Mouse (Mus musculus) testis, adult 2 months (tissue): ENCODE data around the gene Entpd1. TPM values are rescaled to one million over a fixed set of nuclear protein-coding genes. Genes with fewer than 3 reads are reported as not detected.

Source experiments
- H3K27ac ChIP-seq: fragments of 200-500 bp; 2 replicates; pipeline ENCODE4 v1.5.1; 2012; ENCODE audit warnings: low read depth, low read length; ENCODE audit not compliant: control insufficient read depth, insufficient read depth
- H3K27me3 ChIP-seq: fragments of 200-500 bp; 2 replicates; pipeline ENCODE4 v1.6.1; 2012; ENCODE audit warnings: mild to moderate bottlenecking, low read length, moderate library complexity; ENCODE audit not compliant: control insufficient read depth, insufficient read depth
- H3K36me3 ChIP-seq: fragments of 200-500 bp; 2 replicates; pipeline ENCODE4 v1.6.1; 2012; ENCODE audit warnings: mild to moderate bottlenecking, low read length; ENCODE audit not compliant: control insufficient read depth, insufficient read depth
- H3K4me1 ChIP-seq: fragments of 200-500 bp; 2 replicates; pipeline ENCODE4 v1.6.1; 2012; ENCODE audit warnings: low read length; ENCODE audit not compliant: control insufficient read depth, insufficient read depth
- H3K4me3 ChIP-seq: fragments of 200-500 bp; 2 replicates; pipeline ENCODE4 v1.5.1; 2012; ENCODE audit warnings: low read depth, mild to moderate bottlenecking, low read length, moderate library complexity, mixed read lengths; ENCODE audit not compliant: control insufficient read depth
- CTCF ChIP-seq: fragments of 200-500 bp; IDR thresholded peaks from 2 replicates; pipeline ENCODE4 v1.5.1; 2012; ENCODE audit warnings: low read depth, mild to moderate bottlenecking, inconsistent platforms, low read length, moderate library complexity; ENCODE audit not compliant: control insufficient read depth, insufficient read depth, insufficient replicate concordance
- POLR2A ChIP-seq: fragments of 200-500 bp; IDR thresholded peaks from 2 replicates; pipeline ENCODE4 v1.6.1; 2012; ENCODE audit warnings: low read depth, mild to moderate bottlenecking, inconsistent platforms, low read length, moderate library complexity; ENCODE audit not compliant: control insufficient read depth
- polyA plus RNA-seq: library from polyadenylated mRNA; depleted of rRNA; stranded (reverse); fragments of >200 nt; gene quantifications from 2 replicates; pipeline ENCODE4 v1.2.3, GENCODE M21; 2012

Entpd1 gene
- polyA plus RNA-seq, 1 experiment: 41.4 TPM

- H3K4me3 ChIP-seq: no peak overlapping the region
- TF ChIP-seq CTCF: no peak
- TF ChIP-seq POLR2A: no peak
- peak overlapping the region; percentile 78 for H3K27ac ChIP-seq
- H3K36me3 ChIP-seq: no peaks in the 10 kb centered on the region
- peaks cover 4% of the 10 kb centered on the region; the same call in 1 of the 2 replicates for H3K4me1 ChIP-seq
- H3K27me3 ChIP-seq: no peaks in the 10 kb centered on the region
Observed at GRCm38 (mm10) chr19:40716981-40717380, 104.8 kb downstream of the Entpd1 start.

DNA sequence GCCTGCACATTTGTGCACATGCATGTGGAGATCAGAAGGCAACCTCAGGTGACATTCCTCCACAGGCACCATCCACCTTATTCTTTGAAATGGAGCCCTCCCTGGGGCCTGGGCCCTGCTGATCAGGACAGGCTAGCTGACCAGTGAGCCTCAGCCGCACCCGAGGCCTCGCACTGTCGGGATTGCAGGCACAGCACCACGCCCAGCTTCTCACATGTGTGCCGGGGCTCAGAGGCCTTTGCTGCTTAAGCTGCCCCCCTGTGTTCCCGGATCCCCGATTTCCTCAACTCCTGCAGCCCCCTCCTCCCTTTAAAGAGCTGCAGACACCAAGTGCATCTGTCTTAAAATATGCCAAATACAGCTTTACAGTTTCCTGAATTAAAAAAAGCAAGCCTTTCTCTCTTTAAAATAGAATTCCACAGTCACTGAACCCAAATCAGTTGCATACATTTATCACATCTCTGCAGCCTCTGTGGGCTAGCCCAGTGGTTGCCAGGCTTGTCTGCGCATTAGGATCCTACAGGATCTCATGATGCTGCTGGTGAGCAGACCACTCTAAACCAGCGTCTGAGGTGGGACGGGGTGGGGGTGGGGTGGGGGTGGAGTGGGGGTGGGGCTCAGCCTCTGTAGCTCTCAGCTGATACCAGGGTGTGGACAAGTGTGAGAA, 107.4 kb downstream of the Entpd1 start:
- no peaks in the 10 kb centered on the region for H3K27me3 ChIP-seq
- no peak overlapping the region for H3K27ac ChIP-seq
- H3K4me1 ChIP-seq: peaks cover 4% of the 10 kb centered on the region; the same call in 1 of the 2 replicates
- no peak overlapping the region for H3K4me3 ChIP-seq
- TF ChIP-seq POLR2A: no peak
- TF ChIP-seq CTCF: no peak
- no peaks in the 10 kb centered on the region for H3K36me3 ChIP-seq

GRCm38 (mm10) chr19:40720381-40720780, 108.2 kb downstream of the Entpd1 start:
- Histone ChIP-seq H3K4me3 (no peak overlapping the region), H3K4me1 (peaks cover 4% of the 10 kb centered on the region; the same call in 1 of the 2 replicates), H3K27me3 (no peaks in the 10 kb centered on the region), H3K36me3 (no peaks in the 10 kb centered on the region), H3K27ac (no peak overlapping the region)
- TF ChIP-seq POLR2A (no peak), CTCF (no peak)

GRCm38 (mm10) chr19:40722137-40723038, 110.2 kb downstream of the Entpd1 start:
- no peaks in the 10 kb centered on the region for H3K27me3 ChIP-seq
- no peaks in the 10 kb centered on the region for H3K36me3 ChIP-seq
- H3K27ac ChIP-seq: no peak overlapping the region
- H3K4me1 ChIP-seq: no peaks in the 10 kb centered on the region
- no peak; the same call in 1 of the 2 replicates for TF ChIP-seq CTCF
- no peak for TF ChIP-seq POLR2A
- H3K4me3 ChIP-seq: no peak overlapping the region

GRCm38 (mm10) chr19:40723516-40723915, 111.3 kb downstream of the Entpd1 start:
- H3K27me3 ChIP-seq: no peaks in the 10 kb centered on the region
- no peak overlapping the region for H3K27ac ChIP-seq
- H3K4me3 ChIP-seq: no peak overlapping the region
- H3K4me1 ChIP-seq: no peaks in the 10 kb centered on the region
- TF ChIP-seq CTCF (no peak), POLR2A (no peak)
- H3K36me3 ChIP-seq: no peaks in the 10 kb centered on the region

DNA sequence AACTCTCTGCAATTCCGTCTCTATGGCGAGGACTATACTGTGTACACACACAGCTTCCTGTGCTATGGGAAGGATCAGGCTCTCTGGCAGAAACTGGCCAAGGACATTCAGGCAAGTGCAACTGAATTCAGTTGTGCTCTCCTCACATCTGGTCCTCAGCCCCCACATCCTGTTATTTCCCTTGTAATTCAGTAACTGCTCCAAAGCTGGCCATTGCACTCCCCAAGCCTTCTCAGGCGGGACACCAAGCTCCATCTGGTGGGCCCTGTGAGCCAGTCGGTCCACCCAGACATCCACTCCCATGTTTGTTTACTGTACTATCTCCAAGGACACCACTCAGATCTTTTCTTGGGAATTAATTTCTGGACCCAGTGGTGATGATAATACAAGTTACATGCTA, 114.0 kb downstream of the Entpd1 start:
- peak overlapping the region; percentile 45; the same call in 1 of the 2 replicates for H3K27ac ChIP-seq
- H3K27me3 ChIP-seq: no peaks in the 10 kb centered on the region
- H3K36me3 ChIP-seq: no peaks in the 10 kb centered on the region
- TF ChIP-seq POLR2A (no peak), CTCF (no peak)
- H3K4me3 ChIP-seq: no peak overlapping the region
- no peaks in the 10 kb centered on the region; the same call in 1 of the 2 replicates for H3K4me1 ChIP-seq

DNA sequence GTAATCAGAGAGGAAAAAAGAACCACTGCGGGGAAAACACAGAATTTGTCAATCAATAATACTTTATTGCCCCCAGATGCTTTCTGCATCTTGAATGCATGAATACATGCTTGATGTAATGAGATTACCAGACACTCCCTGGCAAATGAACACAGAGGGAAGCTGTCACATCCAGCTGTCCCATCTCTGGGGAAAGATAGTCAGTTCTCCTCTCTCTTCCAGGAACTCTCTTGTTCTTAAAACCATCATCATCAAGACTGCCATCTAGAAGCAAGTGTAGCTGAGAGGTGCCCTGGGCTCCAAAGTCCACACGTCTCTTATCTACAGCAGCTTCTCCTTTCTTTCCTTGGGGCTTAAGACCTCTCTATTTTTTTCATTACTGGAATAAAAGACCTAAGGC, 114.4 kb downstream of the Entpd1 start:
- H3K27me3 ChIP-seq: no peaks in the 10 kb centered on the region
- H3K36me3 ChIP-seq: no peaks in the 10 kb centered on the region
- H3K4me1 ChIP-seq: no peaks in the 10 kb centered on the region; the same call in 1 of the 2 replicates
- no peak overlapping the region; the same call in 1 of the 2 replicates for H3K27ac ChIP-seq
- H3K4me3 ChIP-seq: no peak overlapping the region
- TF ChIP-seq CTCF (no peak), POLR2A (no peak)
